Mouse (Mus musculus) heart, embryonic 14.5 days (tissue): ENCODE results near the gene Pus7l. TPM values are rescaled to one million over a fixed set of nuclear protein-coding genes. Genes with fewer than 3 reads are reported as not detected.
"Not testable (repeated sequence)": the region's sequence is repeated elsewhere in the genome, so short reads cannot be mapped to it uniquely, and the experiment has no call there.

ENCODE experiments used
- ATAC-seq: fragments of 200-750 bp; cut with Nextera tagmentation; 2 replicates; pipeline ENCODE4 v1.8.0; 2017; ENCODE audit warnings: low read depth, moderate TSS enrichment; ENCODE audit not compliant: insufficient number of reproducible peaks, insufficient read depth, low FRiP score
- H3K27ac ChIP-seq, 2 experiments: fragments of 200-500 bp in 1 of 2; fragments of 300-500 bp in 1 of 2; sonication (generic) in 1 of 2; replicated peaks in 1 of 2; 2 replicates each; pipeline ENCODE4 v1.5.1; 2012 to 2014; ENCODE audit warnings: low read depth in 2 of 2, low read length in 2 of 2, control low read depth in 1 of 2, mild to moderate bottlenecking in 1 of 2, mixed read lengths in 1 of 2; ENCODE audit not compliant: control insufficient read depth in 1 of 2, insufficient read depth in 1 of 2
- H3K27me3 ChIP-seq: fragments of 300-500 bp; sonication (generic); 2 replicates; pipeline ENCODE4 v1.6.1; 2014; ENCODE audit warnings: mild to moderate bottlenecking, low read length, control low read depth; ENCODE audit not compliant: control insufficient read depth, insufficient read depth
- H3K36me3 ChIP-seq: fragments of 300-500 bp; sonication (generic); 2 replicates; pipeline ENCODE4 v1.6.1; 2014; ENCODE audit warnings: mild to moderate bottlenecking, control low read depth, low read length, mixed read lengths; ENCODE audit not compliant: control insufficient read depth, insufficient read depth
- H3K4me1 ChIP-seq, 2 experiments: fragments of 200-500 bp in 1 of 2; fragments of 300-500 bp in 1 of 2; sonication (generic) in 1 of 2; 2 replicates each; pipeline ENCODE4 v1.6.1; 2012 to 2014; ENCODE audit warnings: low read length in 2 of 2, control low read depth in 1 of 2, mixed read lengths in 1 of 2; ENCODE audit not compliant: control insufficient read depth in 2 of 2, insufficient read depth in 2 of 2
- H3K4me2 ChIP-seq: fragments of 300-500 bp; sonication (generic); 2 replicates; pipeline ENCODE4 v1.6.1; 2014; ENCODE audit warnings: mild to moderate bottlenecking, low read length
- H3K4me3 ChIP-seq, 2 experiments: fragments of 200-500 bp in 1 of 2; fragments of 300-500 bp in 1 of 2; sonication (generic) in 1 of 2; 2 replicates each; pipeline ENCODE4 v1.5.1; 2012 to 2014; ENCODE audit warnings: low read length in 2 of 2, mild to moderate bottlenecking in 2 of 2, control low read depth in 1 of 2, low read depth in 1 of 2, moderate library complexity in 1 of 2; ENCODE audit not compliant: control insufficient read depth in 1 of 2, insufficient read depth in 1 of 2
- H3K9ac ChIP-seq: fragments of 300-500 bp; sonication (generic); 2 replicates; pipeline ENCODE4 v1.6.1; 2014; ENCODE audit warnings: mild to moderate bottlenecking, low read length
- H3K9me3 ChIP-seq: fragments of 300-500 bp; sonication (generic); 2 replicates; pipeline ENCODE4 v1.6.1; 2016; ENCODE audit warnings: low read length, control low read depth; ENCODE audit not compliant: control insufficient read depth
- WGBS: fragments of 180-500 bp; shearing (Covaris S2); extraction: QIAGEN DNeasy Blood & Tissue Kit; methylation state at CpG from one replicate; pipeline ENCODE4 v1.1.7; 2014; 5-methylcytosine and 5-hydroxymethylcytosine counted together
- polyA plus RNA-seq: library from polyadenylated mRNA; unstranded; fragments of >200 nt; fragmentation: Nextera tagmentation; extraction: Ambion mirVana; gene quantifications from 2 replicates; pipeline ENCODE4 v1.2.1, GENCODE M21; 2014

Gene Pus7l
- polyA plus RNA-seq, 1 experiment from 2014 or later: 4.1 TPM

DNA sequence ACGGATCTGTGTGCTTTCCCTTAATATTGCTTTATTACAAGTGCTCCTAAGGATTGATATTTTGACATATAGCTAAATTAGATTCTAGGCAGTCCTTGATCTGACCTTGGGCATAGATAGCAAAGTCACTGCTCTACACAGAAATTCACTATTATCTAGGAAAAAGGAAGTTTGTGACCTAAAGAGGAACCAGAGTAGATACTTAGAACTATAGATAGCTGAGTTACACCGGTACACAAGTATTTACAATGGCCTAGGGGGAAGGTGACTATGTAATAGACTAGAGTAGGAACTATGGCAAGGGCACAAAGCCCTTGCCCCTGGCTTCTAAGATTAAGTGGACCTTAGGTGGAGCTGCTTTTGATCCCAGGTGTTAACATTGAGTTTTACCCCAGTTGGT, 55.3 kb downstream of the Pus7l start:
- not testable (repeated sequence) for ATAC-seq, H3K9ac ChIP-seq, H3K4me2 ChIP-seq, H3K27ac ChIP-seq, H3K4me3 ChIP-seq, H3K36me3 ChIP-seq, H3K9me3 ChIP-seq, H3K4me1 ChIP-seq, H3K27me3 ChIP-seq
- 81% methylated on average over 2 of the region's 2 CpGs for WGBS

DNA sequence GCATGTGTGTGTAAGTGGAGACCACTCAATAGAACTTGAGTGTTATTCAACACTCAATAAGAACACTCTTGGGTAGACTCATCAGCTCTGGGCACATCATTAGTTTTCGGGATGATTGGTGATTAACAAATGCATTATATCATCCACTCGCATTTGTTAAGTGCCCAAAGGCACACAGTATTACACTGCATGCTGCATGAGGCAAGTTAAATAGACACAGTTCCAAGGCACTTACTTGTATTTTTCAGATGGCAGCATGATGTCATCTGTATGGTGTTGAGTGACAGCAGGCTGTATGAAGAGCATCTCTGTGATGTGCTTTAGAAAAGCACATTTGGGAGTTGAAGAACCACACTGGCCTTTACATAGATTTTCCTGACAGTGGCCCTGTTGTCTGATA, 60.8 kb downstream of the Pus7l start:
- Histone ChIP-seq H3K9ac (no peak overlapping the region), H3K4me1 (no peaks in the 10 kb centered on the region), H3K4me3 (no peak overlapping the region), H3K27me3 (no peaks in the 10 kb centered on the region), H3K4me2 (no peak overlapping the region), H3K36me3 (no peaks in the 10 kb centered on the region), H3K9me3 (no peaks in the 10 kb centered on the region), H3K27ac (no peak overlapping the region)
- WGBS: 81% methylated on average over 2 of the region's 2 CpGs
- ATAC-seq: no peak

DNA sequence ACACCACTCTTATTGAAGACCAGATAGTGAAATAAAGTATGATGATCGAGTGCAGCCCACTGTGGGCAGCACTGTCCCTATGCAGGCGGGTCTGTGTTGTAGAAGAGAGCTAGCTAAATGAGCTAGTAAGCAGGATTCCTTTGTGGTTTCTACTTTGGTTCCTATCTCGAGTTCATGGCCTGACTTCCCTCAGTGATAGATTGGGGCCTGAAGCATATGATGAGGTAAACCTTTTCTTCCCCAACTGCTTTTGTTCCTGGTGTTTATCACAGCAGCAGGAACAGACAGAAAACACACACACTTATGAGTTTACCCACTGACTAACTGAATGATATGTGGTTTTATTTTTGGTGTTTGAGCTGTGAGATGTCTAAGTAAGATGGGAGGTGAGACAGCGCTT, 62.6 kb downstream of the Pus7l start:
- Histone ChIP-seq H3K9ac (no peak overlapping the region), H3K27me3 (no peaks in the 10 kb centered on the region), H3K4me1 (no peaks in the 10 kb centered on the region), H3K36me3 (no peaks in the 10 kb centered on the region), H3K4me2 (no peak overlapping the region), H3K9me3 (no peaks in the 10 kb centered on the region), H3K27ac (no peak overlapping the region), H3K4me3 (no peak overlapping the region)
- no peak for ATAC-seq
- 84% methylated on average over 4 of the region's 4 CpGs for WGBS

DNA sequence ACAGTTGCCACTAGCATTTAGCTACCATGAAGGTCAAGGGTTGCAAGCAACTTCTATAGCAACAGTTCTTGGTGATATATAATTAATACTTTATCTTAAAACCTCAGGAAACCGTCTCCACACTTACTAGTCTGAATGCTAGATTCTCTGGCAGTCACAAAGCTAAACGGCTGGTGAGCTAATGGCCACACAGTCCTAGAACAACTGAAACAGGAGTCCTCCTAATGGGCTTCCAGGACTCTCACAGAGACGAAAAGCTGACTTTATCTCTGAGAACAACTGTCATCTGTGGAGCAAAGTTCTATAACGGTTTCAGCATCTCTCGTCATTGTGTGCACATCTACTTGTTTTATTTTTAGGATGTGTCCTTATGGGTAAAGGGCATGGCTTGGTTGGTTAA, 63.1 kb downstream of the Pus7l start:
- WGBS: 63% methylated on average over 5 of the region's 5 CpGs
- ATAC-seq: no peak

DNA sequence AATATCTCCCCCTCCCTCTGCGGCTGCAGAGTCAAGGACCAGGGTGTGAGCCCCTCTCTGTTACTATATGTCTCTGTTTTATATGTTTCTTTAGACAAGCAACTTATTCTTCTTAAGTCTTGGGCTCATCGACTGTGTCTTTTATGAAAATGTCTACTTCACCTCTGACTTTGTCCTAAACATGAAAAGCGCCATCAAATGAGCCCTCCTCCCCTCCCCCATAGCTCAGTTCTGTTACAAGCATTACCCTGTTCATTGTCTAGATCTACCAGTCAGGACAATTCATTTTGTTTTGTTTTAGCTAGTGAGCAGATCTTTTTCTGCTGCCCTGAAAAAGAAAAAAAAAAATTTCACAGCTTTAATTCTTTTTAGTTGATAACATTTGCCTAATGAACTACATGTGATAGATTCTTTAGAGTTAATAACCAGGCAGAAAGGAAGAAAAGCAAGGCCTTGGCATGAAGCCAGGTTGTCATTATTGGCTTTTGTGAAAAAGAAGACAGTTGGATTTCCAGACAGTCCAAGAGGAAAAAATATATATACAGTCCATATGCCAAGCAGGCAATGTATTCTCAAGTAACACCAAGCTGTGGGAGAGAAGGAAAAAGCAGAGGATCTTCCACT, 63.7 kb downstream of the Pus7l start:
- no peaks in the 10 kb centered on the region for H3K27me3 ChIP-seq
- H3K4me2 ChIP-seq: no peak overlapping the region
- ATAC-seq: no peak
- no peak overlapping the region for H3K4me3 ChIP-seq
- 90% methylated on average over 3 of the region's 3 CpGs for WGBS
- H3K27ac ChIP-seq: no peak overlapping the region
- H3K4me1 ChIP-seq: no peaks in the 10 kb centered on the region
- no peaks in the 10 kb centered on the region for H3K9me3 ChIP-seq
- no peak overlapping the region for H3K9ac ChIP-seq
- H3K36me3 ChIP-seq: no peaks in the 10 kb centered on the region

More for the DNA sequence above, 63.1 kb downstream of the Pus7l start:
- Histone ChIP-seq H3K4me2 (no peak overlapping the region), H3K27me3 (no peaks in the 10 kb centered on the region), H3K9ac (no peak overlapping the region), H3K4me1 (no peaks in the 10 kb centered on the region), H3K36me3 (no peaks in the 10 kb centered on the region), H3K4me3 (no peak overlapping the region), H3K9me3 (no peaks in the 10 kb centered on the region), H3K27ac (no peak overlapping the region)

DNA sequence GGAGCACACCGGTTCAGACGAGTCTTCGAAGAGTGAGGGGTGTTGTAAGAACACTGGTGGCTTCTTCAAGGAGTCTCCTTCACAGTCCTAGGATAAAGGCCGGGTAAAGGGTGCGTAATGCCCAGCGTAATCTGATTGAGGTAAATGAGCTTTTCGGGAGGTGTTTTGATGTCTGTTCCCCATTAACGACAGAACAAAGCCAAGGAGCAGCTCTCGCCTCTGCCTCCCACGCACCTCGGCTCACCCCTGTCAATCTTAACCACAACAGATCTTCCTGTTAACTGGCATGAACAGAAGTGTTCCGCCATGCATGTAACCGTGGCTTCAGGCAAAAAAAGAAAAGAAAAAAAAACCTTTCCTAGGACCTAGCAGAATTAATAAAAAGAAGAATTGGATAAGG, 64.6 kb downstream of the Pus7l start:
- Histone ChIP-seq H3K36me3 (no peaks in the 10 kb centered on the region), H3K4me1 (no peaks in the 10 kb centered on the region), H3K9me3 (no peaks in the 10 kb centered on the region), H3K9ac (no peak overlapping the region), H3K4me3 (no peak overlapping the region), H3K4me2 (no peak overlapping the region), H3K27ac (no peak overlapping the region), H3K27me3 (no peaks in the 10 kb centered on the region)
- ATAC-seq: no peak
- 61% methylated on average over 13 of the region's 13 CpGs for WGBS

DNA sequence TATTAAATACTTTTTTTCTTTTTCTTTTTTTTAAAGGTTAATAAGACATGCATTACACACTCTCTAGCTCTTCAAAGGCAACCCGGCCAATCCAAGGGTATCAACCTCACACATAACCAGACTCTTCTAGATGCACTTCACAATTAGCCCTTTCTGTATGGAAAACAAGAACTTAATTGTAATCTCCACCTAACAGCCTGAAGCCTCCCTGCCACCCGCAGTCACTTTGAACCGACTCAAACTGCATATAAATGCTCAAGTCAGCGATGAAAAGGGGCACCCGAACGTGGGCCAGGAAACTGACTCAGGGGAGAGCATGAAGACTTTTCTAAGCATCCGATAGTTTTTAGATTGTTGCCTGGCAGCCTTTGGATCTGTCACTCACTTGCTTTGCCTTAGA, 66.1 kb downstream of the Pus7l start:
- no peak overlapping the region for H3K9ac ChIP-seq
- H3K9me3 ChIP-seq: no peaks in the 10 kb centered on the region
- no peak for ATAC-seq
- H3K4me1 ChIP-seq: no peaks in the 10 kb centered on the region
- no peak overlapping the region for H3K4me3 ChIP-seq
- H3K36me3 ChIP-seq: no peaks in the 10 kb centered on the region
- WGBS: 60% methylated on average over 7 of the region's 7 CpGs
- no peak overlapping the region for H3K27ac ChIP-seq
- no peaks in the 10 kb centered on the region for H3K27me3 ChIP-seq
- H3K4me2 ChIP-seq: no peak overlapping the region

DNA sequence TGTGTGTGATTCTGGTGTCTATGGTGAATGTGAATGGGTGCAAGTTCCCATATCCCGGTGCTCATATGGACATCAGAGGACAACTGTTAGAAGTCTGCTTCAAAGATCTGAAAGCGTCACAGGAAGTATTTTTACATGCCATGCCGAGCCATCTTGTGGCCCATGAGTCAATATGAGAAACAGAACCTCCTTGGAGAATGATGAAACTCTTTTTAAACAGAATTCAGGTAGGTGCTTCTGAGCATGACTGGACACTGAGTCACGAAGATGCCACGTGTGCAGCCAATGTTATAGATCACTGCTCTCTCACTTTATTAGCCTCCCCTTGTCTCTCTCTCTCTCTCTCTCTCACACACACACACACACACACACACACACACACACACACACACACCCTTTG, 67.4 kb downstream of the Pus7l start:
- ATAC-seq: no peak

More for the DNA sequence above, 67.4 kb downstream of the Pus7l start:
- Histone ChIP-seq H3K36me3 (no peaks in the 10 kb centered on the region), H3K4me2 (no peak overlapping the region), H3K27me3 (no peaks in the 10 kb centered on the region), H3K4me1 (no peaks in the 10 kb centered on the region), H3K4me3 (no peak overlapping the region), H3K27ac (no peak overlapping the region), H3K9ac (no peak overlapping the region), H3K9me3 (no peaks in the 10 kb centered on the region)
- 84% methylated on average over 5 of the region's 5 CpGs for WGBS
